Mouse (Mus musculus): ENCODE results near the gene Kcnma1.

DNA sequence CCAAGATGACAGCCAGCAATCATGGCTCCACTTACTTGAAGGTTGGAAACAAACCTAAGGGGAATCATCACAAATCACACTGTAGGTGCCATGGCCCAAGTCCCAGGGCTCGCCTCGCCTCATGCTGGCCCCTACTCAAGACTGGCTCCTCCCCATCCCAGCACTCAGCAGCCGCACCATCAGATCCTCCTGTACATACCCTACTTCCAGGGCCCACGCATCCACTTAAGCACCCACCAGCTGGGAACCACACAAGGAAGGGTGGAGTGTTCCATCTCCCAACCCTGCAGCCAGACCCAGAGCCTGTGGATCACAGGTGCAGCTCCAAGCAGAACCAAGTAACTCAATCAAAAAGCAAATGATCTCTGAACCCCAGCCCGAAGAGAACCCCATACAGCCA, 114.8 kb downstream of the Kcnma1 start:
- TF ChIP-seq MAX (IDR thresholded peaks at IDR 0.05; ENCODE audit: low read depth): no peak
- no peak for TF ChIP-seq POLR2A (IDR thresholded peaks at IDR 0.05; ENCODE audit: insufficient read length, low read depth)
- no peak for TF ChIP-seq USF1 (IDR thresholded peaks at IDR 0.05; ENCODE audit: low read depth)
- no peak for TF ChIP-seq POLR2AphosphoS2 (IDR thresholded peaks at IDR 0.05; ENCODE audit: insufficient read length, low read depth)
- no peak for TF ChIP-seq SRF (IDR thresholded peaks at IDR 0.05; ENCODE audit: control insufficient read depth, insufficient read length, low read depth)
- TF ChIP-seq MYOG (IDR thresholded peaks at IDR 0.05; ENCODE audit: control insufficient read depth in 1 of 3, insufficient read depth in 1 of 3, insufficient read length in 2 of 3, low read depth in 2 of 3): no peak
- TF ChIP-seq E2F4 (IDR thresholded peaks at IDR 0.05; ENCODE audit: insufficient read depth): no peak
- TF ChIP-seq MYOD1 (IDR thresholded peaks at IDR 0.05; ENCODE audit: control insufficient read depth in 1 of 3, insufficient read length in 2 of 3, low read depth in 2 of 3): no peak
- no peak for TF ChIP-seq TCF12 (IDR thresholded peaks at IDR 0.05; ENCODE audit: insufficient read depth, poor library complexity, severe bottlenecking)
- TF ChIP-seq REST (IDR thresholded peaks at IDR 0.05; ENCODE audit: insufficient read depth, insufficient read length): no peak
- TF ChIP-seq CEBPB (IDR thresholded peaks at IDR 0.05; ENCODE audit: insufficient read depth, poor library complexity, severe bottlenecking): no peak
